Mouse (Mus musculus): ENCODE results near the gene Chfr. TPM values are rescaled to one million over a fixed set of nuclear protein-coding genes. Genes with fewer than 3 reads are reported as not detected.

The Chfr gene
- polyA plus RNA-seq, 1 experiment from 2014 or later: 91.7 TPM

- no peak overlapping the region for H3K9ac ChIP-seq
- no peaks in the 10 kb centered on the region for H3K9me3 ChIP-seq
- no peaks in the 10 kb centered on the region for H3K27me3 ChIP-seq (replicated peaks)
- no peak overlapping the region for H3K4me3 ChIP-seq
- no peak for ATAC-seq (replicated peaks)
- peaks cover 14% of the 10 kb centered on the region for H3K4me1 ChIP-seq
- H3K27ac ChIP-seq: no peak overlapping the region
- H3K36me3 ChIP-seq (replicated peaks): 0 out of 2 replicates have a peak, but pooled peaks cover 8% of the 10 kb centered on the region
- no peak overlapping the region for H3K4me2 ChIP-seq
- over 99% methylated on average over 3 of the region's 3 CpGs for WGBS
Observed at GRCm38 (mm10) chr5:110137816-110138215, 2.2 kb downstream of the Chfr start.

DNA sequence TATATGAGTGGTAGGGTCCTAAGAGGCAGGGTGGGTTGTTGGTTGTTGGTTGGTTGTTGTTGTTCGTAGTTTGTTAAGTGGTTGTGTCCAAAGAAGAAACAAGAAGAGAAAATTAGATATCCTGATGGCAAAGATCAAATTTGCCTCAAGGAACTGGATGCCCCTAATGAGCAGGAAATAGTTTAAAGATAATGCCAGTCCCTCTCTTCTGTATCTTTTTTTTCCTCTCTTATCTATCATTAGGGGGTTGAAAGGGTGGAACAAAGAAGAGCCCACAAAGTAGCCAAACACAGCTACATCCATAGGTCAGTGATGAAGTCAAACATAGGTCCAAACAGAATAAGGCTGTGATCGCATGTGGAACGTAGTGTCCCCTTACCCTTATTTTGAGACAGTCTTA, 3.7 kb downstream of the Chfr start:
- ATAC-seq (replicated peaks): no peak
- no peak overlapping the region for H3K9ac ChIP-seq
- 94% methylated on average over 3 of the region's 3 CpGs for whole genome bisulfite sequencing

GRCm38 (mm10) chr5:110140424-110140823, 4.8 kb downstream of the Chfr start:
- no peak for ATAC-seq (replicated peaks)
- no peak overlapping the region for H3K4me3 ChIP-seq
- 97% methylated on average over 7 of the region's 7 CpGs for WGBS
- peaks cover 11% of the 10 kb centered on the region for H3K4me1 ChIP-seq
- no peak overlapping the region for H3K27ac ChIP-seq
- no peaks in the 10 kb centered on the region for H3K9me3 ChIP-seq
- H3K4me2 ChIP-seq: no peak overlapping the region
- no peak overlapping the region for H3K9ac ChIP-seq
- H3K27me3 ChIP-seq (replicated peaks): no peaks in the 10 kb centered on the region
- peaks cover 24% of the 10 kb centered on the region; the same call in 1 of the 2 replicates for H3K36me3 ChIP-seq (replicated peaks)

More for the DNA sequence above, 3.7 kb downstream of the Chfr start:
- no peaks in the 10 kb centered on the region for H3K27me3 ChIP-seq (replicated peaks)
- no peaks in the 10 kb centered on the region for H3K9me3 ChIP-seq
- peaks cover 14% of the 10 kb centered on the region for H3K4me1 ChIP-seq
- no peak overlapping the region for H3K4me2 ChIP-seq
- no peak overlapping the region for H3K27ac ChIP-seq
- peaks cover 19% of the 10 kb centered on the region; the same call in 1 of the 2 replicates for H3K36me3 ChIP-seq (replicated peaks)
- no peak overlapping the region for H3K4me3 ChIP-seq

- Histone ChIP-seq H3K9ac (no peak overlapping the region), H3K4me1 (peaks cover 3% of the 10 kb centered on the region), H3K4me3 (no peak overlapping the region), H3K27ac (no peak overlapping the region), H3K27me3 (replicated peaks) (no peaks in the 10 kb centered on the region), H3K36me3 (replicated peaks) (peaks cover 34% of the 10 kb centered on the region; the same call in 1 of the 2 replicates), H3K9me3 (no peaks in the 10 kb centered on the region), H3K4me2 (no peak overlapping the region)
- ATAC-seq (replicated peaks): no peak
- WGBS: 91% methylated on average over 2 of the region's 2 CpGs
Observed at GRCm38 (mm10) chr5:110142309-110142708, 6.7 kb downstream of the Chfr start.

- WGBS: 91% methylated on average over 5 of the region's 5 CpGs
Observed at GRCm38 (mm10) chr5:110143007-110143406, 7.4 kb downstream of the Chfr start.

GRCm38 (mm10) chr5:110169374-110169773, 33.7 kb downstream of the Chfr start:
- Histone ChIP-seq H3K36me3 (replicated peaks) (peaks cover 61% of the 10 kb centered on the region), H3K9ac (no peak overlapping the region), H3K27ac (no peak overlapping the region), H3K4me3 (no peak overlapping the region), H3K4me2 (no peak overlapping the region), H3K9me3 (no peaks in the 10 kb centered on the region), H3K27me3 (replicated peaks) (no peaks in the 10 kb centered on the region), H3K4me1 (no peaks in the 10 kb centered on the region)
- WGBS: 94% methylated on average over 4 of the region's 4 CpGs
- no peak for ATAC-seq (replicated peaks)

More at GRCm38 (mm10) chr5:110143007-110143406, 7.4 kb downstream of the Chfr start:
- H3K9ac ChIP-seq: no peak overlapping the region
- no peaks in the 10 kb centered on the region for H3K9me3 ChIP-seq
- peaks cover 3% of the 10 kb centered on the region; the same call in 1 of the 2 replicates for H3K4me1 ChIP-seq
- H3K4me3 ChIP-seq: no peak overlapping the region
- H3K4me2 ChIP-seq: no peak overlapping the region
- no peaks in the 10 kb centered on the region for H3K27me3 ChIP-seq (replicated peaks)
- no peak for ATAC-seq (replicated peaks)
- no peak overlapping the region for H3K27ac ChIP-seq
- H3K36me3 ChIP-seq (replicated peaks): peaks cover 39% of the 10 kb centered on the region

GRCm38 (mm10) chr5:110176362-110177020, 40.8 kb downstream of the Chfr start, which contains the start of gene Golga3:
TSS of gene Golga3 (plus strand) at chr5:110176701.
- peak within 1 kb of the TSS; percentile 67 for H3K4me2 ChIP-seq
- peak within 1 kb of the TSS; percentile 76 for H3K27ac ChIP-seq
- H3K9ac ChIP-seq: peak within 1 kb of the TSS; percentile 87
- under 1% methylated on average over 41 of the region's 41 CpGs for WGBS
- H3K36me3 ChIP-seq (replicated peaks): peaks cover 5% of the 10 kb centered on the region
- H3K27me3 ChIP-seq (replicated peaks): no peaks in the 10 kb centered on the region
- peak within 1 kb of the TSS; percentile 84 for H3K4me3 ChIP-seq
- peak; percentile 98 for ATAC-seq (replicated peaks)
- H3K9me3 ChIP-seq: no peaks in the 10 kb centered on the region
- H3K4me1 ChIP-seq: peaks cover 20% of the 10 kb centered on the region

DNA sequence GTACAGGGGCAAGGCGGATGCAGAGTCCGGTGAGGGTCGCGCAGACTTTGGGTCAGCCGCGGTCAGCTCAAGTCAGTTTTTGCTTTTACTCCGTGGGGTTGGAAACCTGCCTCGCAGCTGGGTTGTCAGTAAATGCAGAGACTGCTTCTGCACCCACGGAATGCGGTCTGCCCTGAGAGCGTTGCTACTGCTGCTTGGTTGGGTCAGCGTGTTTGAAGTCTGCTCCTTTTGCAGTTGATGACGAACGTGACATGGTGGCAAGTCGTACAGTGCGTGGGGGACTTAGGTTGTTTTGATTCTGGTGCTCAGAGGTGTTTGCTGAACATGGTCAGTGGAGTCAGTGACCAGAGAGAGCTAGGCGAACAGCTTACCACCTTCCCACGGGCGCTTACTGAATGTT, 41.4 kb downstream of the Chfr start:
- 3% methylated on average over 19 of the region's 19 CpGs for WGBS
- no peaks in the 10 kb centered on the region for H3K9me3 ChIP-seq
- ATAC-seq (replicated peaks): peak; percentile 53; the same call in 1 of the 2 replicates
- H3K36me3 ChIP-seq (replicated peaks): peaks cover 7% of the 10 kb centered on the region
- H3K9ac ChIP-seq: peak overlapping the region; percentile 87
- peak overlapping the region; percentile 84 for H3K4me3 ChIP-seq
- peak overlapping the region; percentile 76 for H3K27ac ChIP-seq
- peak overlapping the region; percentile 67 for H3K4me2 ChIP-seq
- H3K27me3 ChIP-seq (replicated peaks): no peaks in the 10 kb centered on the region
- H3K4me1 ChIP-seq: peaks cover 20% of the 10 kb centered on the region

DNA sequence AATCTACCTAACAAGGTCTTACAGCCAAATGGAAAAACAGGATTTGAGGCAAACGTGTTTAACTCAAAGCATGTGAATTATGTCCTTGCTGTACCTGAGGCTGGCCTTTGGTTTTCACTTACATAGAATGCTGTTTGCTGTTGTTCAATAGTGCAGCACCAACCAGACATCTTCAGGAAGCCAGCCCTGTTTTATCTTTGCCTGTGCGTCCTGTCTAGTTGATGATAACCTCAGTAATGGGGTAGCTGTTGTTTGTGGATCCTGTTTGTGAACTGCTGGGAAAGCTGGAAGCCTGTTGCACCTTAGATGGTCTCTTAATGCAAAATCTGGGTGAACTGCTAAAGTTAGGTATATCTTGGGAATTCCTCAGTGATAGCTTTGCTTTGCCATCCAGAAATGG, 43.0 kb downstream of the Chfr start:
- Histone ChIP-seq H3K27ac (no peak overlapping the region), H3K9me3 (no peaks in the 10 kb centered on the region), H3K36me3 (replicated peaks) (peaks cover 7% of the 10 kb centered on the region; the same call in 1 of the 2 replicates), H3K27me3 (replicated peaks) (no peaks in the 10 kb centered on the region), H3K9ac (no peak overlapping the region), H3K4me2 (no peak overlapping the region), H3K4me3 (no peak overlapping the region), H3K4me1 (peaks cover 20% of the 10 kb centered on the region)
- WGBS: 93% methylated on average over 2 of the region's 2 CpGs
- ATAC-seq (replicated peaks): no peak

DNA sequence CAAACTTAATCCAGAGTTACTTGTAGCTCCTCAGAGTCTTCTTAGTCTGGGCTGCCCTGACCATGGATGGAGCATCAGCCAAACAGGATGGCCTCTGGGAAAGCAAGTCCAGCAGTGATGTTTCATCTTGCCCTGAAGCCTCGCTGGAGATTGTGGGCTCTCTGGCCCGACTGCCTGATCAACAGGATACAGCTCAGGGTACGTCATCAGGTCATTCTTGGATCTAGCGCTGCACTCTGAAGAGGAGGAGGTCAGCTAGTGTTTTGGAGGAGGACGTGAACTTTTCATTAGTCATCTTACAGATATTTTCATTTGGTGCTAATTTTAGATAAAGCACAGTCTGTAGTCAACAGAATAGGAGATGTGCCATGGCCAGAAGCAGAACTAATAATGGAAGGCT, 46.1 kb downstream of the Chfr start:
- no peak overlapping the region for H3K4me2 ChIP-seq
- H3K36me3 ChIP-seq (replicated peaks): peaks cover 34% of the 10 kb centered on the region
- no peak overlapping the region for H3K4me3 ChIP-seq
- no peak overlapping the region for H3K27ac ChIP-seq
- no peaks in the 10 kb centered on the region for H3K9me3 ChIP-seq
- WGBS: 93% methylated on average over 5 of the region's 5 CpGs
- peaks cover 16% of the 10 kb centered on the region for H3K4me1 ChIP-seq
- no peak for ATAC-seq (replicated peaks)
- no peak overlapping the region for H3K9ac ChIP-seq
- H3K27me3 ChIP-seq (replicated peaks): no peaks in the 10 kb centered on the region

DNA sequence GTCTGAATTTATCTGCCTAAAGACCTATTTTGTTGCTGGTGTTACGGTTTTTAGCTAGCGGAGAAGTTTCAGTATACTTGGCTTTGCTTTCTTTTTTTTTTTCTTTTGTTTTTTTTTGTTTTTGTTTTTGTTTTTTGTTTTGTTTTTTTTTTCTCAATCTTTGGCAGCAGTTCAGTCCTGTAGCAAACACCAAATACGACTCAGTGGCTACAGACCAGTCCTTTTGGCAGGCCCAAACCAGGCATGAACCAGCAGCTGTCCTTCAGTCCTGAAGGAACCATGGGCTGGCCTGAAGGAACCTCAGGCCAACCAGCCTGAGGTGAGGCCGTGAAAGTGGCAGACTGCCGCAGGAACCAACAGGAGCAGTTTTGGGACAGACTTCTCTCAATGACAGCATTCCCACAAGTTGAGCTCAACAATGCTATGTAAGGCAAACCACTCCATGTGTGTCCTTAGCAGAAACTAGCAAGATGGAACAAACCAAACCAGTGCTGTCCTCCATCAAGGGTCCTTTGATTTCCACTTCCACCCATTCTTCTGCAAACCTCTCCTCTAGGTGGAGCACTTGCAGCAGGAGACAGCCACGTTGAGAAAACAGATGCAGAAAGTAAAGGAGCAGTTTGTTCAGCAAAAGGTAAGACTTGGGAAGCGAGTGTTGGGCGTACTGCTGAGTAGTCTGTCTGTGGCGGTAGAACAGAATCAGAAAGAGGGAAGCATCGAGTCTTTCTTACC, 67.7 kb downstream of the Chfr start:
- H3K9me3 ChIP-seq: no peaks in the 10 kb centered on the region
- 86% methylated on average over 10 of the region's 10 CpGs for WGBS
- H3K9ac ChIP-seq: no peak overlapping the region
- no peak overlapping the region for H3K27ac ChIP-seq
- H3K4me3 ChIP-seq: no peak overlapping the region
- ATAC-seq (replicated peaks): no peak
- no peaks in the 10 kb centered on the region for H3K27me3 ChIP-seq (replicated peaks)
- peaks cover 66% of the 10 kb centered on the region for H3K36me3 ChIP-seq (replicated peaks)
- no peak overlapping the region for H3K4me2 ChIP-seq
- no peaks in the 10 kb centered on the region for H3K4me1 ChIP-seq

DNA sequence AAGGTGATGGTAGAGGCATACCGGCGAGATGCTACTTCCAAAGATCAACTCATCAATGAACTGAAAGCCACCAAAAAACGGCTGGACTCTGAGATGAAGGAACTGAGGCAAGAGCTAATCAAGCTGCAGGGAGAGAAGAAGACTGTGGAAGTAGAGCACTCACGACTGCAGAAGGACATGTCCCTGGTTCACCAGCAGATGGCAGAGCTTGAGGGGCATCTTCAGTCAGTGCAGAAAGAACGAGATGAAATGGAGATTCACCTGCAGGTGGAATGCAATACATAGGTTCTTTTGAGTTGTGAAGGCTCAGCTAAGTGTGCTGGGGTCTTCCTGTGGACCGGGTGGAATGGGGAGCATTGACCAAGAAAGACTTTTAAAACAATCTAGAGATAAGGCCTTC, 69.1 kb downstream of the Chfr start:
- H3K36me3 ChIP-seq (replicated peaks): peaks cover 78% of the 10 kb centered on the region
- 84% methylated on average over 6 of the region's 6 CpGs for WGBS

More for the DNA sequence above, 69.1 kb downstream of the Chfr start:
- Histone ChIP-seq H3K4me3 (no peak overlapping the region), H3K9me3 (no peaks in the 10 kb centered on the region), H3K4me2 (no peak overlapping the region), H3K9ac (no peak overlapping the region), H3K27me3 (replicated peaks) (no peaks in the 10 kb centered on the region), H3K4me1 (no peaks in the 10 kb centered on the region), H3K27ac (no peak overlapping the region)
- no peak for ATAC-seq (replicated peaks)
